Mouse (Mus musculus): Measurements from ENCODE around the gene Serinc5.

Gene Serinc5

GRCm38 (mm10) chr13:92613094-92613493 is 2.2 kb downstream of the Serinc5 start:
- DNase-seq (ENCODE audit: low read depth, low spot score), result no peak

GRCm38 (mm10) chr13:92615201-92615600 is 4.3 kb downstream of the Serinc5 start:
- no peak for DNase-seq (ENCODE audit: low read depth, low spot score)

- DNase-seq (ENCODE audit: low read depth, low spot score), result no peak
Observed at GRCm38 (mm10) chr13:92616459-92616858, 5.6 kb downstream of the Serinc5 start.

GRCm38 (mm10) chr13:92626196-92626595 is 15.3 kb downstream of the Serinc5 start:
- DNase-seq (ENCODE audit: low read depth, low spot score), result no peak

- DNase-seq (ENCODE audit: low read depth, low spot score), result no peak
Observed at GRCm38 (mm10) chr13:92626725-92627124, 15.8 kb downstream of the Serinc5 start.

- DNase-seq (ENCODE audit: low read depth, low spot score), result no peak
Observed at GRCm38 (mm10) chr13:92629509-92629908, 18.6 kb downstream of the Serinc5 start.

GRCm38 (mm10) chr13:92631450-92631849 is 20.6 kb downstream of the Serinc5 start:
- no peak for DNase-seq (ENCODE audit: low read depth, low spot score)

GRCm38 (mm10) chr13:92632550-92632949 is 21.7 kb downstream of the Serinc5 start:
- DNase-seq (ENCODE audit: low read depth, low spot score), result no peak

- DNase-seq (ENCODE audit: low read depth, low spot score), result no peak
Observed at GRCm38 (mm10) chr13:92635040-92635439, 24.1 kb downstream of the Serinc5 start.

GRCm38 (mm10) chr13:92636226-92636909 is 25.5 kb downstream of the Serinc5 start:
- DNase-seq (ENCODE audit: low read depth, low spot score), result no peak

- no peak for DNase-seq (ENCODE audit: low read depth, low spot score)
Observed at GRCm38 (mm10) chr13:92636910-92637275, 26.0 kb downstream of the Serinc5 start.

- no peak for DNase-seq (ENCODE audit: low read depth, low spot score)
Observed at GRCm38 (mm10) chr13:92639093-92640014, 28.5 kb downstream of the Serinc5 start.

- DNase-seq (ENCODE audit: low read depth, low spot score), result no peak
Observed at GRCm38 (mm10) chr13:92644199-92644598, 33.3 kb downstream of the Serinc5 start.

- peak; percentile 41 for DNase-seq (ENCODE audit: low read depth, low spot score)
Observed at GRCm38 (mm10) chr13:92644753-92645152, 33.9 kb downstream of the Serinc5 start.

GRCm38 (mm10) chr13:92647695-92648094 is 36.8 kb downstream of the Serinc5 start:
- no peak for DNase-seq (ENCODE audit: low read depth, low spot score)

GRCm38 (mm10) chr13:92649111-92649510 is 38.2 kb downstream of the Serinc5 start:
- no peak for DNase-seq (ENCODE audit: low read depth, low spot score)

- DNase-seq (ENCODE audit: low read depth, low spot score), result no peak
Observed at GRCm38 (mm10) chr13:92650956-92651355, 40.1 kb downstream of the Serinc5 start.

- no peak for DNase-seq (ENCODE audit: low read depth, low spot score)
Observed at GRCm38 (mm10) chr13:92652498-92652897, 41.6 kb downstream of the Serinc5 start.

GRCm38 (mm10) chr13:92653283-92653682 is 42.4 kb downstream of the Serinc5 start:
- no peak for DNase-seq (ENCODE audit: low read depth, low spot score)

- no peak for DNase-seq (ENCODE audit: low read depth, low spot score)
Observed at GRCm38 (mm10) chr13:92656815-92657513, 46.1 kb downstream of the Serinc5 start.

- no peak for DNase-seq (ENCODE audit: low read depth, low spot score)
Observed at GRCm38 (mm10) chr13:92659611-92660010, 48.7 kb downstream of the Serinc5 start.

Data from retina, postnatal 7 days (tissue).